Comparison of ENCODE assay signal across 22 mouse cellular contexts in genomic region chr5:43330260-43330659, GRCm38 (mm10).
DNase-seq lines count a peak whose midpoint lies in the region; ATAC-seq and TF ChIP-seq lines count a peak whose summit lies in the region.
"Had no signal": no experiment of that assay in that cellular context is flagged by ENCODE, and none has a peak within 500 bp of the region (broad histone marks: within the 10 kb centered on the region; RNA-seq: fewer than 3 reads in every experiment).

No protein-coding gene starts in this region.

- no peaks in the 10 kb centered on the region for H3K27me3 ChIP-seq in limb, embryonic 12.5 days
- no peaks in the 10 kb centered on the region for H3K27me3 ChIP-seq in limb, embryonic 10.5 days (ENCODE audit: low read depth, poor library complexity, severe bottlenecking)
- no peaks in the 10 kb centered on the region for H3K27me3 ChIP-seq in limb, embryonic 13.5 days
- no peaks in the 10 kb centered on the region for H3K27me3 ChIP-seq in limb, embryonic 14.5 days (ENCODE audit: control insufficient read depth, insufficient read depth, low read length)
- no peaks in the 10 kb centered on the region for H3K27me3 ChIP-seq in midbrain, postnatal 0 days (ENCODE audit: insufficient read depth, low read length)
- no peaks in the 10 kb centered on the region for H3K27me3 ChIP-seq in thymus, adult 2 months (ENCODE audit: control insufficient read depth, insufficient read depth, low read length)
- H3K27me3 ChIP-seq: CH12.LX, Patski had no signal

- no peak overlapping the region for H3K4me3 ChIP-seq in limb, embryonic 12.5 days (replicated peaks)
- no peak overlapping the region for H3K4me3 ChIP-seq in limb, embryonic 10.5 days
- H3K4me3 ChIP-seq in limb, embryonic 13.5 days, result no peak overlapping the region
- H3K4me3 ChIP-seq in limb, embryonic 14.5 days (replicated peaks; ENCODE audit: low read length), result no peak overlapping the region
- H3K4me3 ChIP-seq in midbrain, postnatal 0 days (ENCODE audit: low read depth, low read length), result no peak overlapping the region
- H3K4me3 ChIP-seq in thymus, adult 2 months (ENCODE audit: control insufficient read depth, insufficient read depth, low read length), result no peak overlapping the region

- no peak overlapping the region for H3K4me2 ChIP-seq in limb, embryonic 12.5 days
- no peak overlapping the region for H3K4me2 ChIP-seq in limb, embryonic 13.5 days (replicated peaks)
- H3K4me2 ChIP-seq in limb, embryonic 14.5 days (replicated peaks; ENCODE audit: low read depth, low read length, severe bottlenecking), result no peak overlapping the region
- no peak overlapping the region for H3K4me2 ChIP-seq in midbrain, postnatal 0 days (ENCODE audit: low read depth, low read length, poor library complexity, severe bottlenecking)

- WGBS in limb, embryonic 12.5 days, result 45% methylated on average over 3 of the region's 3 CpGs
- 83% methylated on average over 3 of the region's 3 CpGs for WGBS in limb, embryonic 10.5 days
- 37% methylated on average over 3 of the region's 3 CpGs for WGBS in limb, embryonic 13.5 days
- WGBS in limb, embryonic 14.5 days, result 43% methylated on average over 3 of the region's 3 CpGs
- 81% methylated on average over 3 of the region's 3 CpGs for WGBS in midbrain, postnatal 0 days
- 97% methylated on average over 3 of the region's 3 CpGs for WGBS in thymus, adult 2 months

- TF ChIP-seq CTCF in midbrain, postnatal 0 days (IDR thresholded peaks at IDR 0.05), result no peak
- TF ChIP-seq CTCF in thymus, adult 2 months (IDR thresholded peaks at IDR 0.05; ENCODE audit: borderline replicate concordance, control insufficient read depth, extremely low read depth, insufficient read depth, low read length, poor library complexity), result no peak

- no peak for DNase-seq in limb, embryonic 10.5 days (ENCODE audit: low spot score)
- DNase-seq in fibroblast of lung, adult 2 months (ENCODE audit: low read depth), result peak; percentile 5
- DNase-seq in limb, embryonic 14.5 days (ENCODE audit: low spot score), result no peak
- DNase-seq in midbrain, postnatal 0 days (ENCODE audit: low spot score), result no peak
- DNase-seq in heart, postnatal 10 days, result no peak
- no peak for DNase-seq in thymus, adult 2 months
- DNase-seq: adrenal gland, adult 2 months; adrenal gland, adult 8-10 months; adrenal gland, postnatal 10 days; adrenal gland, postnatal 14 days; adrenal gland, postnatal 25 days; adrenal gland, postnatal 36 days; B cell, adult 2 months; cerebellum, adult 11 months; cerebellum, adult 11-12 months had no signal

- ATAC-seq in limb, embryonic 12.5 days (ENCODE audit: insufficient number of reproducible peaks, insufficient read depth, low FRiP score, low TSS enrichment, low read depth), result peak; percentile 59; the same call in 1 of the 2 replicates
- peak; percentile 62; the same call in 1 of the 2 replicates for ATAC-seq in limb, embryonic 13.5 days (ENCODE audit: low FRiP score, low read depth)
- ATAC-seq in limb, embryonic 14.5 days (ENCODE audit: low FRiP score, low read depth), result peak; percentile 30; the same call in 1 of the 2 replicates
- no peak for ATAC-seq in midbrain, postnatal 0 days (ENCODE audit: low FRiP score)
- ATAC-seq: activated CD4-positive, CD25-positive, alpha-beta regulatory T cell, adult 4 months; CD4-positive, CD25-positive, alpha-beta regulatory T cell, adult 4 months; Patski had no signal

- H3K4me1 ChIP-seq in limb, embryonic 12.5 days (replicated peaks), result peaks cover 12% of the 10 kb centered on the region
- H3K4me1 ChIP-seq in limb, embryonic 10.5 days, result peaks cover 15% of the 10 kb centered on the region
- H3K4me1 ChIP-seq in limb, embryonic 13.5 days, result peaks cover 16% of the 10 kb centered on the region
- peaks cover 11% of the 10 kb centered on the region for H3K4me1 ChIP-seq in limb, embryonic 14.5 days (ENCODE audit: control insufficient read depth, insufficient read depth, low read length)
- no peaks in the 10 kb centered on the region for H3K4me1 ChIP-seq in midbrain, postnatal 0 days (ENCODE audit: insufficient read depth, low read length)
- H3K4me1 ChIP-seq in thymus, adult 2 months (replicated peaks; ENCODE audit: control insufficient read depth, insufficient read depth, low read length), result no peaks in the 10 kb centered on the region

- intact Hi-C loops in heart, postnatal 10 days (cut with DNase I), result no loop called here

- no peak for TF ChIP-seq POLR2A in limb, embryonic 14.5 days (IDR thresholded peaks at IDR 0.05; ENCODE audit: borderline replicate concordance, extremely low read depth, insufficient read depth, insufficient read length)
- no peak for TF ChIP-seq POLR2A in thymus, adult 2 months (IDR thresholded peaks at IDR 0.05; ENCODE audit: control insufficient read depth, extremely low read depth, insufficient read depth, low read length, poor library complexity)

- no peak overlapping the region for H3K27ac ChIP-seq in limb, embryonic 12.5 days
- no peak overlapping the region for H3K27ac ChIP-seq in limb, embryonic 10.5 days
- H3K27ac ChIP-seq in limb, embryonic 13.5 days, result no peak overlapping the region
- H3K27ac ChIP-seq in limb, embryonic 14.5 days (replicated peaks; ENCODE audit: low read depth, low read length), result no peak overlapping the region
- no peak overlapping the region for H3K27ac ChIP-seq in midbrain, postnatal 0 days (ENCODE audit: low read depth, low read length)
- no peak overlapping the region for H3K27ac ChIP-seq in thymus, adult 2 months (ENCODE audit: control insufficient read depth, insufficient read depth, low read length)

- H3K36me3 ChIP-seq in limb, embryonic 12.5 days, result no peaks in the 10 kb centered on the region
- no peaks in the 10 kb centered on the region for H3K36me3 ChIP-seq in limb, embryonic 10.5 days
- no peaks in the 10 kb centered on the region for H3K36me3 ChIP-seq in limb, embryonic 13.5 days
- no peaks in the 10 kb centered on the region for H3K36me3 ChIP-seq in limb, embryonic 14.5 days (ENCODE audit: control insufficient read depth, insufficient read depth, low read length)
- H3K36me3 ChIP-seq in midbrain, postnatal 0 days (ENCODE audit: insufficient read depth, low read length), result no peaks in the 10 kb centered on the region
- H3K36me3 ChIP-seq in thymus, adult 2 months (ENCODE audit: control insufficient read depth, insufficient read depth, low read length), result no peaks in the 10 kb centered on the region
- H3K36me3 ChIP-seq: G1E had no signal

- H3K9me3 ChIP-seq in limb, embryonic 12.5 days, result no peaks in the 10 kb centered on the region
- H3K9me3 ChIP-seq in limb, embryonic 10.5 days (replicated peaks), result no peaks in the 10 kb centered on the region
- no peaks in the 10 kb centered on the region for H3K9me3 ChIP-seq in limb, embryonic 13.5 days
- no peaks in the 10 kb centered on the region for H3K9me3 ChIP-seq in limb, embryonic 14.5 days (ENCODE audit: control insufficient read depth, low read length)
- no peaks in the 10 kb centered on the region for H3K9me3 ChIP-seq in midbrain, postnatal 0 days (ENCODE audit: low read length)
- H3K9me3 ChIP-seq: G1E had no signal

- no peak overlapping the region for H3K9ac ChIP-seq in limb, embryonic 12.5 days (replicated peaks)
- H3K9ac ChIP-seq in limb, embryonic 13.5 days, result no peak overlapping the region
- no peak overlapping the region for H3K9ac ChIP-seq in limb, embryonic 14.5 days (ENCODE audit: low read depth, low read length, severe bottlenecking)
- no peak overlapping the region for H3K9ac ChIP-seq in midbrain, postnatal 0 days (replicated peaks; ENCODE audit: low read length, poor library complexity, severe bottlenecking)
